Mouse (Mus musculus): ENCODE data around the gene Slc25a21. TPM values are rescaled to one million over a fixed set of nuclear protein-coding genes. Genes with fewer than 3 reads are reported as not detected.
"Not testable (repeated sequence)": the region's sequence is repeated elsewhere in the genome, so short reads cannot be mapped to it uniquely, and the experiment has no call there.

Slc25a21 gene
- polyA plus RNA-seq (2016; fragmentation: Nextera tagmentation; extraction: Ambion mirVana) = 0.58 and 1.2 TPM in 2 replicates

GRCm38 (mm10) chr12:57197363-57198026, at the start of gene Slc25a21:
Slc25a21 (minus strand) TSS chr12:57197472.
- H3K36me3 ChIP-seq = no peaks in the 10 kb centered on the region
- H3K27me3 ChIP-seq (replicated peaks) = 0 out of 2 replicates have a peak, but pooled peaks cover 7% of the 10 kb centered on the region
- peak within 1 kb of the TSS; percentile 34 for H3K27ac ChIP-seq (ENCODE audit: poor library complexity, severe bottlenecking)
- H3K4me3 ChIP-seq = peak within 1 kb of the TSS; percentile 68
- H3K4me1 ChIP-seq (replicated peaks) = no peaks in the 10 kb centered on the region
- peak within 1 kb of the TSS; percentile 72 for H3K9ac ChIP-seq
- H3K4me2 ChIP-seq = peak within 1 kb of the TSS; percentile 97
- WGBS = 60% methylated on average over 10 of the region's 10 CpGs
- H3K9me3 ChIP-seq (replicated peaks) = no peaks in the 10 kb centered on the region
- ATAC-seq (ENCODE audit: insufficient number of reproducible peaks, low FRiP score) = peak; percentile 79

DNA sequence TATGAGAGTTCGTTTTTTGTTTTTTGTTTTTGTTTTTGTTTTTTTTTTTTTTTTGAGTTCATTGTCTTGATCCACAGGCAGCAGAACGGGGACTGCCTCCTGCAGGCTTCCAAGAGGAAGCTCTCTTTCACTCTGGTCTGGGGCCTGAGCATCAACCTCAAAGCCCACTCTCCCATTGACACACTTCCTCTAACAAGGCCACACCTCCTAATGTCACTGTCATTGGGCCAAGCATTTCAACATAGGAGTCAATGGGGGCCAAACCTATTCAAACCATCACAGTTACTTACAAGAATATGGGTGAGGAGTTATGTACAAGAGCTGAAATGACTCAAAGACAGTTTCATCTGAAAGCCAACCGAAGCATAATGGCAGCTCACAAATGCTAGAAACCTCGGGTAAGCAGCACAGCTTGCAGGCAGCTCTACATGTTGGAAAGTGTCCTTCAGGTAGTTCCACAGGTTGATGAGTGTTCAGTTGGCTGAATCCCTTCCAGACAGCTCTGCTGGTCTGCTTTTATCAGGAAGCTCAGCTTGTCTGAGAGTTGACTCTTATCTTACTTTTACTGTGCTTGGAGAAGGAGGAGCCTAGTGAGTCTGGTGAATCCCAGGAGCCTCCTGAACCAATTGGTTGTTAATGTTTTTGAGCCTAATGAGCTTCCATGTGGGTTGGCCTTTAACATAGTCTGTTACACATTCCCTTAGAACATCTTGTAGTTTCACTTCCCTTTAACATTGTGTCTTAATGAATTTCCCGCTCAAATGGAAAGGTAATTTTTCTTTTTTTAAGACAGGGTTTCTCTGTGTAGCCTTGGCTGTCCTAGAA, 46.6 kb upstream of the Slc25a21 start:
- H3K9ac ChIP-seq = no peak overlapping the region
- WGBS = 81% methylated on average over 5 of the region's 5 CpGs

GRCm38 (mm10) chr12:57233386-57233785, 36.1 kb upstream of the Slc25a21 start:
- Histone ChIP-seq H3K27me3 (replicated peaks) (no peaks in the 10 kb centered on the region), H3K4me1 (replicated peaks) (peaks cover 12% of the 10 kb centered on the region), H3K27ac (ENCODE audit: poor library complexity, severe bottlenecking) (no peak overlapping the region), H3K4me2 (no peak overlapping the region), H3K4me3 (no peak overlapping the region), H3K9ac (no peak overlapping the region), H3K36me3 (peaks cover 7% of the 10 kb centered on the region), H3K9me3 (replicated peaks) (no peaks in the 10 kb centered on the region)
- 77% methylated on average over 5 of the region's 5 CpGs for WGBS
- ATAC-seq (ENCODE audit: insufficient number of reproducible peaks, low FRiP score) = no peak

More for the DNA sequence above, 46.6 kb upstream of the Slc25a21 start:
- Histone ChIP-seq H3K27ac (ENCODE audit: poor library complexity, severe bottlenecking) (no peak overlapping the region), H3K4me1 (replicated peaks) (no peaks in the 10 kb centered on the region), H3K9me3 (replicated peaks) (no peaks in the 10 kb centered on the region), H3K4me3 (no peak overlapping the region), H3K27me3 (replicated peaks) (no peaks in the 10 kb centered on the region), H3K36me3 (peaks cover 31% of the 10 kb centered on the region), H3K4me2 (no peak overlapping the region)
- no peak for ATAC-seq (ENCODE audit: insufficient number of reproducible peaks, low FRiP score)

- Histone ChIP-seq H3K36me3 (peaks cover 4% of the 10 kb centered on the region; the same call in 1 of the 2 replicates), H3K4me1 (replicated peaks) (peaks cover 9% of the 10 kb centered on the region), H3K4me3 (peak overlapping the region; percentile 73), H3K9ac (no peak overlapping the region; the same call in 1 of the 2 replicates), H3K27me3 (replicated peaks) (no peaks in the 10 kb centered on the region), H3K4me2 (peak overlapping the region; percentile 71), H3K9me3 (replicated peaks) (no peaks in the 10 kb centered on the region), H3K27ac (ENCODE audit: poor library complexity, severe bottlenecking) (no peak overlapping the region)
- WGBS = 59% methylated on average over 14 of the region's 14 CpGs
- no peak for ATAC-seq (ENCODE audit: insufficient number of reproducible peaks, low FRiP score)
These were observed 34.0 kb upstream of the Slc25a21 start for GRCm38 (mm10) chr12:57231085-57231875.

DNA sequence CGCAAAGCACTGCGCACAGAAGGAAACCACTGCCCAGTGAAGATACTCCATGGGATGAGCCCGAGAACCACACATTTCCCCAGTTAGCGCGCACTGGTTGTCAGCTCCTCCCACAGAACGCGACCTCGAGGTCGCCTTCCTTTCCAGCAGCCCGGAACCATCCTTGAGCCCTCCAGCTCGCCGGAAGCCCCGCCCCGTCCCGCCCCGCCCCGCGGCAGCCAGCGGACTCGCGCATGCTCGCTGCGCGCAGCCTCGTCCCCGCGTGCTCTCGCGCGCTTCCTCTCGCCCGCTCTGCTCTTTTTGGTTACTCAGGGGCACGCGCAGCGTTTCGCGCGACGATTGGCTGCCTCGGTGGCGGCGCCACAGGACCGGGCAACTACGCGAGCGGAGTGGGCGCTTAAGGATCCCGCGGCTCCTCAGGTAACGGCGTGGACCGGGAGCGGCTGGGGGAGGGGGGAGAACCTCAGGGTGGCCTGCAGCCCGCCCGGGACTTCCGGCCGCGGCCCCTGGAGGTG, 33.0 kb upstream of the Slc25a21 start, which contains the start of the genes Prps1l3 and Mipol1:
Gene Prps1l3, plus strand, starts transcription at position 221 of the 515 bp plus-strand sequence.
Gene Mipol1, plus strand, starts transcription at position 236 of the 515 bp plus-strand sequence.
- WGBS = under 1% methylated on average over 58 of the region's 58 CpGs
- peak within 1 kb of the TSS; percentile 71 for H3K4me2 ChIP-seq
- H3K27ac ChIP-seq (ENCODE audit: poor library complexity, severe bottlenecking) = peak within 1 kb of the TSS; percentile 85
- peak within 1 kb of the TSS; percentile 81 for H3K9ac ChIP-seq
- no peaks in the 10 kb centered on the region for H3K27me3 ChIP-seq (replicated peaks)
- peak within 1 kb of the TSS; percentile 73 for H3K4me3 ChIP-seq
- peak; percentile 97 for ATAC-seq (ENCODE audit: insufficient number of reproducible peaks, low FRiP score)
- peaks cover 4% of the 10 kb centered on the region; the same call in 1 of the 2 replicates for H3K36me3 ChIP-seq
- peaks cover 6% of the 10 kb centered on the region for H3K4me1 ChIP-seq (replicated peaks)
- no peaks in the 10 kb centered on the region for H3K9me3 ChIP-seq (replicated peaks)

GRCm38 (mm10) chr12:57229703-57230102, 32.4 kb upstream of the Slc25a21 start:
- H3K4me1 ChIP-seq (replicated peaks) = peaks cover 6% of the 10 kb centered on the region
- H3K4me3 ChIP-seq = peak overlapping the region; percentile 73
- no peak for ATAC-seq (ENCODE audit: insufficient number of reproducible peaks, low FRiP score)
- H3K4me2 ChIP-seq = peak overlapping the region; percentile 71
- no peak overlapping the region; the same call in 1 of the 2 replicates for H3K9ac ChIP-seq
- H3K27ac ChIP-seq (ENCODE audit: poor library complexity, severe bottlenecking) = peak overlapping the region; percentile 81
- no peaks in the 10 kb centered on the region for H3K9me3 ChIP-seq (replicated peaks)
- WGBS = 25% methylated on average over 4 of the region's 4 CpGs
- peaks cover 3% of the 10 kb centered on the region; the same call in 1 of the 2 replicates for H3K36me3 ChIP-seq
- H3K27me3 ChIP-seq (replicated peaks) = no peaks in the 10 kb centered on the region

DNA sequence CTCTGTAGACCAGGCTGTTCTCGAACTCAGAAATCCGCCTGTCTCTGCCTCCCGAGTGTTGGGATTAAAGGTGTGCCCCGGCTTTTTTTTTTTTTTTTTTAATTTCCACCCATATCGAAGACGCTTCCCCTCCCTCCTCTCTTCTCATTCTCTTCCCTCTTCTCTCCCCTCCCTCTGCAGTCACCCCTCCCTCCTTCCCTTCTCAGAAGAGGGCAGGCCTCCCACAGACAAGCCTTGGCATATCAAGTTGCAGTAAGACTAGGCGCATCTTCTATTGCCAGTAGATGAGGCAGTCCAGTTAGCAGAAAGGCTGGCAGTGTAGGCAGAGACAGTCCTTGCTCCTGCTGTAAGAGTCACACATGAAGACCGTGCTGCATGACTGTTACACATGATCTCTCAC, 30.5 kb upstream of the Slc25a21 start:
- Histone ChIP-seq H3K9me3 (replicated peaks) (no peaks in the 10 kb centered on the region), H3K4me1 (replicated peaks) (peaks cover 6% of the 10 kb centered on the region), H3K4me2 (no peak overlapping the region), H3K9ac (no peak overlapping the region), H3K36me3 (no peaks in the 10 kb centered on the region), H3K27me3 (replicated peaks) (no peaks in the 10 kb centered on the region), H3K4me3 (no peak overlapping the region), H3K27ac (ENCODE audit: poor library complexity, severe bottlenecking) (no peak overlapping the region)
- 88% methylated on average over 8 of the region's 8 CpGs for WGBS
- ATAC-seq (ENCODE audit: insufficient number of reproducible peaks, low FRiP score) = no peak

DNA sequence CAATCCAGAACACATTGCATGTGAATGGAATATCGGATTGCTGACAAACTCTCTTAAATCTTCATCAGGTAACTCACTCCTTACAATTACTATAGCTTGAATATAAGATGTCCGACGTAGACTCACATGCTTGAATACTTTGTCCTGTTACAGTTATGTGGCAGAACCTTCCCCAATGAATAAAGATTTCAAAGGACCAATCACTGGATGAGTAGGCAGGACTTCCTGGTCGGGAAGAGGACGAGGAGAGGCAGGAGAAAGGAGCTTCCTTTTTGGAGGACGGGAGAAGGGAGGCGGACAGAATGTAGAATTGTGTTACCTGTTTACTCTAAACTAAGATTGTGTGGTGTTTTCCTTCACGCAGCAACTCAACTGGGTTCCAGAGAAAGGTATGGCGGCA, 29.1 kb upstream of the Slc25a21 start:
- no peak overlapping the region for H3K4me2 ChIP-seq
- H3K9me3 ChIP-seq (replicated peaks) = no peaks in the 10 kb centered on the region
- H3K4me1 ChIP-seq (replicated peaks) = peaks cover 3% of the 10 kb centered on the region
- H3K36me3 ChIP-seq = no peaks in the 10 kb centered on the region
- H3K27ac ChIP-seq (ENCODE audit: poor library complexity, severe bottlenecking) = no peak overlapping the region
- no peak overlapping the region for H3K9ac ChIP-seq
- H3K4me3 ChIP-seq = no peak overlapping the region
- 82% methylated on average over 9 of the region's 9 CpGs for whole genome bisulfite sequencing
- ATAC-seq (ENCODE audit: insufficient number of reproducible peaks, low FRiP score) = no peak
- H3K27me3 ChIP-seq (replicated peaks) = no peaks in the 10 kb centered on the region

GRCm38 (mm10) chr12:57212463-57212862, 15.2 kb upstream of the Slc25a21 start:
- H3K27ac ChIP-seq (ENCODE audit: poor library complexity, severe bottlenecking); ATAC-seq (ENCODE audit: insufficient number of reproducible peaks, low FRiP score); H3K9ac ChIP-seq; H3K4me2 ChIP-seq; H3K4me1 ChIP-seq (replicated peaks); H3K9me3 ChIP-seq (replicated peaks); H3K36me3 ChIP-seq; H3K27me3 ChIP-seq (replicated peaks); H3K4me3 ChIP-seq: not testable (repeated sequence)
- 79% methylated on average over 5 of the region's 5 CpGs for WGBS

Data from heart, embryonic 12.5 days (tissue).